Mouse (Mus musculus) limb, embryonic 13.5 days (tissue): Measurements from ENCODE around the gene Rnf6. TPM values are rescaled to one million over a fixed set of nuclear protein-coding genes. Genes with fewer than 3 reads are reported as not detected.
"Not testable (repeated sequence)": the region's sequence is repeated elsewhere in the genome, so short reads cannot be mapped to it uniquely, and the experiment has no call there.

Experiments used
- ATAC-seq: fragments of 200-750 bp; cut with Nextera tagmentation; 2 replicates; pipeline ENCODE4 v1.8.0; 2017; ENCODE audit warnings: low read depth, moderate number of reproducible peaks, moderate TSS enrichment; ENCODE audit not compliant: low FRiP score
- H3K27ac ChIP-seq: fragments of 300-500 bp; sonication (generic); 2 replicates; pipeline ENCODE4 v1.5.1; 2015; ENCODE audit warnings: inconsistent platforms, mild to moderate bottlenecking, moderate library complexity
- H3K27me3 ChIP-seq: fragments of 300-500 bp; sonication (generic); 2 replicates; pipeline ENCODE4 v1.6.1; 2015; ENCODE audit warnings: mild to moderate bottlenecking, inconsistent platforms
- H3K36me3 ChIP-seq: fragments of 300-500 bp; sonication (generic); 2 replicates; pipeline ENCODE4 v1.6.1; 2015; ENCODE audit warnings: inconsistent platforms, mild to moderate bottlenecking, moderate library complexity
- H3K4me1 ChIP-seq: fragments of 300-500 bp; sonication (generic); 2 replicates; pipeline ENCODE4 v1.6.1; 2015; ENCODE audit warnings: inconsistent platforms
- H3K4me2 ChIP-seq: fragments of 300-500 bp; sonication (generic); replicated peaks from 2 replicates; pipeline ENCODE4 v1.6.1; 2015; ENCODE audit warnings: inconsistent platforms, mild to moderate bottlenecking, moderate library complexity
- H3K4me3 ChIP-seq: fragments of 300-500 bp; sonication (generic); 2 replicates; pipeline ENCODE4 v1.5.1; 2015; ENCODE audit warnings: moderate library complexity, mild to moderate bottlenecking, inconsistent platforms
- H3K9ac ChIP-seq: fragments of 300-500 bp; sonication (generic); 2 replicates; pipeline ENCODE4 v1.6.1; 2015; ENCODE audit warnings: mild to moderate bottlenecking, inconsistent platforms
- H3K9me3 ChIP-seq: fragments of 300-500 bp; sonication (generic); 2 replicates; pipeline ENCODE4 v1.6.1; 2016; ENCODE audit warnings: inconsistent platforms
- WGBS: fragments of 180-500 bp; shearing (Covaris S2); methylation state at CpG from one replicate; pipeline ENCODE4 v1.1.7; 2015; 5-methylcytosine and 5-hydroxymethylcytosine counted together
- polyA plus RNA-seq: library from polyadenylated mRNA; unstranded; fragments of >200 nt; fragmentation: Nextera tagmentation; extraction: Ambion mirVana; gene quantifications from 2 replicates; pipeline ENCODE4 v1.2.1, GENCODE M21; 2015

The Rnf6 gene
- polyA plus RNA-seq, 1 experiment from 2014 or later = 40.1 TPM

DNA sequence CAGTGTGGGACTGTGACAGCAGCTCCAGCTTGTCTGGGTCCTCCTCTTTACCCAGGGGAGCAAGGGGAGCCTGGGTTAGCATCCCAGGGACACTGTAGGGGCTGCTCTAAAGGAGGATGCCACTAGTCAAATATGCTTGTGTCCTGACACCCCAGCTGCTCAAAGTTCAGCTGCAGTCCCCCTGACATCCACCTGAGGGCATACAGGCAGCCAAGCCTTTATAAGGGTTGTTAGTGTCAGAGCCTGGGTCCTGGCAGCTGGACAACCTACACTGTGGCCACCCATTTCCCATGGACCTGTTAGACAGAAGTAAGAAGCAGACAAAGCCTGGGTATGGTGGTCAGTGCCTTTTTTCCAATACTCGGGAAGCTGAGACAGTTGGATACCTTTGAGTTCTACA lies 33.2 kb downstream of the Rnf6 start:
- no peak overlapping the region for H3K4me2 ChIP-seq

DNA sequence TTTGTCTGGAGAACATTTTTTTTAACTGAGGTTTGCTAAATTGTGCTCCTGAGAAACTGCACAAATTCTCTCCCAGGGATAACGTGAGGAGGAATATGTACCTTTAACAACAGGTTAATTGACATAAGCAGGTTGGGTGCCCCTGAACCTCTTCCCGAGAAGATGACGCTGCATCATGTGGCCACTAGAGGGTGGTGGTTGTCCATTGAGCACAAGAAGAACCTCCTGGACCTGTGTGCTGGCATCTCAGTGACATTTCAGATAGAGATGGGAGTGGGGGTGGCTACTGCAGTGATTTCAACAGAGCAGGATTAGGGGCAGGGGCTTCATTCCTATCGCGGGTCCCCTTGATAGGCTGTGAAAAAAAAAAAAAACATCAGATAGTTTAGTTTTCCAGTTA lies 33.9 kb downstream of the Rnf6 start:
- not testable (repeated sequence) for H3K9me3 ChIP-seq, H3K4me1 ChIP-seq, H3K9ac ChIP-seq, H3K4me2 ChIP-seq, H3K36me3 ChIP-seq, H3K27me3 ChIP-seq, H3K4me3 ChIP-seq, H3K27ac ChIP-seq, ATAC-seq
- 28% methylated on average over 5 of the region's 5 CpGs for WGBS

More for the DNA sequence above, 33.2 kb downstream of the Rnf6 start:
- no peaks in the 10 kb centered on the region for H3K4me1 ChIP-seq
- H3K36me3 ChIP-seq = no peaks in the 10 kb centered on the region
- no peaks in the 10 kb centered on the region for H3K27me3 ChIP-seq
- no peak overlapping the region for H3K27ac ChIP-seq
- WGBS = 82% methylated on average over 1 of the region's 1 CpGs
- no peak overlapping the region for H3K9ac ChIP-seq
- no peaks in the 10 kb centered on the region; the same call in 1 of the 2 replicates for H3K9me3 ChIP-seq
- no peak for ATAC-seq
- H3K4me3 ChIP-seq = no peak overlapping the region

DNA sequence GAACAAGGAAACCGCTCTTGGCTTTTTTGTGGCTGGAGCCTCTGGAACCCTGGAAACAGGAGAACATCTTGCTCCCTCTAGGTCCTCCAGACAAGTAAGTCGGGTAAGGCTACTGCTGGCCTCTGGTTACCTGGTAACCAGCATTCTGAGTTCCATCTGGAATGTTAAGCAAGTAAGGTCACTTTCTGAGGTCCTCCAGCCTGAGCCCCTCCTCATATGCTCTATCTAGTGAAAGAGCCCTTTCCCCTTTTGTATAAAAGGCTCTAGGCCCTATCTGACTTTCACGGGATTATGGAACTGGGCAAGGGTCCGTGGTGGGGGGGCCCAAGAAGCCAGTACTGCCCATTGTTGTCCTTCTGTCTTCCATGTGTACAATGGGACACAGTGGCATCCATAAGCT lies 36.2 kb downstream of the Rnf6 start, which contains the start of gene 1700001J03Rik:
Gene 1700001J03Rik (minus strand): TSS at position 101 of the 400 bp plus-strand sequence.
- not testable (repeated sequence) for H3K4me2 ChIP-seq, H3K4me1 ChIP-seq, H3K27ac ChIP-seq, H3K9me3 ChIP-seq, ATAC-seq, H3K27me3 ChIP-seq, H3K4me3 ChIP-seq, H3K9ac ChIP-seq, H3K36me3 ChIP-seq
- WGBS = 82% methylated on average over 4 of the region's 4 CpGs

- H3K4me2 ChIP-seq, H3K9ac ChIP-seq, H3K4me1 ChIP-seq, H3K27me3 ChIP-seq, H3K4me3 ChIP-seq, H3K9me3 ChIP-seq, ATAC-seq, H3K36me3 ChIP-seq, H3K27ac ChIP-seq: not testable (repeated sequence)
- 54% methylated on average over 4 of the region's 4 CpGs for WGBS
These were observed 48.6 kb downstream of the Rnf6 start for GRCm38 (mm10) chr5:146172744-146173143.

GRCm38 (mm10) chr5:146170621-146171020 lies 50.7 kb downstream of the Rnf6 start, which contains the start of gene Gm6309:
TSS of gene Gm6309 (minus strand) at chr5:146170721.
- H3K9me3 ChIP-seq, H3K9ac ChIP-seq: not testable (repeated sequence)
- WGBS = 78% methylated on average over 2 of the region's 2 CpGs

DNA sequence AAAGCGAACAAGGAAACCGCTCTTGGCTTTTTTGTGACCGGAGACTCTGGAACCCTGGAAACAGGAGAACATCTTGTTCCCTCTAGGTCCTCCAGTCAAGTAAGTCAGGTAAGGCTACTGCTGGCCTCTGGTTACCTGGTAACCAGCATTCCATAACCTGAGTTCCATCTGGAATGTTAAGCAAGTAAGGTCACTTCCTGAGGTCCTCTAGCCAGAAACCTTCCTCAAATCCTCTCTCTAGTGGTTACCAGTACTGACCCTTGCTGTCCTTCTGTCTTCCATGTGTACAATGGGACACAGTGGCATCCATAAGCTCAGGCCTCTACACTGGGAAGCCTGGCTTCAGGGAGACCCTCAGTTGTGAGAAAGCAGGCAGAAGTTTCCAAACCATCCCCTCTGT lies 60.9 kb downstream of the Rnf6 start, which contains the start of gene Gm5565:
Gene Gm5565 (minus strand): TSS at position 101 of the 400 bp plus-strand sequence.
- H3K9me3 ChIP-seq, H3K9ac ChIP-seq, H3K4me2 ChIP-seq, H3K36me3 ChIP-seq, H3K4me1 ChIP-seq, H3K27me3 ChIP-seq, H3K27ac ChIP-seq, H3K4me3 ChIP-seq, ATAC-seq: not testable (repeated sequence)
- WGBS = 94% methylated on average over 3 of the region's 3 CpGs

More at GRCm38 (mm10) chr5:146170621-146171020, 50.7 kb downstream of the Rnf6 start, which contains the start of gene Gm6309:
- not testable (repeated sequence) for ATAC-seq, H3K27ac ChIP-seq, H3K36me3 ChIP-seq, H3K4me3 ChIP-seq, H3K4me2 ChIP-seq, H3K27me3 ChIP-seq, H3K4me1 ChIP-seq

Other genes with a start within 250 kb of the Rnf6 start
- gene Cyp3a25, start 211.9 kb downstream of the Rnf6 start, polyA plus RNA-seq = not detected in 2 replicates
- gene Cyp3a59, start 142.3 kb downstream of the Rnf6 start, polyA plus RNA-seq = not detected in 2 replicates
- not detected in 2 replicates for gene Gm5565, start 61.0 kb downstream of the Rnf6 start, polyA plus RNA-seq
- not detected in 2 replicates for gene Gm6309, start 50.8 kb downstream of the Rnf6 start, polyA plus RNA-seq
- not detected in 2 replicates for gene 1700001J03Rik, start 36.3 kb downstream of the Rnf6 start, polyA plus RNA-seq
- 21.0 and 21.5 TPM in 2 replicates for gene Cdk8, start 9.7 kb upstream of the Rnf6 start, polyA plus RNA-seq
- gene Wasf3, start 163.4 kb upstream of the Rnf6 start, polyA plus RNA-seq = 3.7 and 4.5 TPM in 2 replicates